In genomic region chr9:103363088-103363487, GRCm38 (mm10) we compare ENCODE assay signal across 10 mouse cellular contexts. TPM values are rescaled to one million over a fixed set of nuclear protein-coding genes. Genes with fewer than 3 reads are reported as not detected.
DNase-seq lines count a peak whose midpoint lies in the region; ATAC-seq and TF ChIP-seq lines count a peak whose summit lies in the region.
"Had no signal": no experiment of that assay in that cellular context is flagged by ENCODE, and none has a peak within 500 bp of the region (broad histone marks: within the 10 kb centered on the region; RNA-seq: fewer than 3 reads in every experiment).

No protein-coding gene starts in this region.

- peaks cover 67% of the 10 kb centered on the region for H3K79me3 ChIP-seq in C2C12 (ENCODE audit: low read depth)

- H3K9ac ChIP-seq in heart, adult 2 months (ENCODE audit: low read depth, low read length), result no peak overlapping the region
- no peak overlapping the region; the same call in 1 of the 2 replicates for H3K9ac ChIP-seq in forebrain, embryonic 16.5 days (replicated peaks; ENCODE audit: low read depth, low read length)
- H3K9ac ChIP-seq in liver, embryonic 13.5 days, result peak overlapping the region; percentile 96

- TF ChIP-seq EP300 in heart, adult 2 months (IDR thresholded peaks at IDR 0.05; ENCODE audit: insufficient read depth, low read depth, low read length), result no peak

- peak overlapping the region; percentile 76 for H3K4me2 ChIP-seq in forebrain, embryonic 16.5 days (ENCODE audit: low read length)
- peak overlapping the region; percentile 99 for H3K4me2 ChIP-seq in liver, embryonic 13.5 days

- TF ChIP-seq CTCF in heart, adult 2 months (IDR thresholded peaks at IDR 0.05), result no peak
- TF ChIP-seq CTCF in C2C12 (IDR thresholded peaks at IDR 0.05; ENCODE audit: control insufficient read depth, insufficient read depth, insufficient read length), result no peak

- no peaks in the 10 kb centered on the region for H3K9me3 ChIP-seq in forebrain, embryonic 16.5 days (ENCODE audit: control insufficient read depth, low read length)
- H3K9me3 ChIP-seq in liver, embryonic 13.5 days (replicated peaks), result no peaks in the 10 kb centered on the region

- H3K36me3 ChIP-seq in heart, adult 2 months (ENCODE audit: control insufficient read depth, insufficient read depth, low read length), result peaks cover 29% of the 10 kb centered on the region
- H3K36me3 ChIP-seq in C2C12 (ENCODE audit: control insufficient read depth, insufficient read depth), result peaks cover 59% of the 10 kb centered on the region
- H3K36me3 ChIP-seq in forebrain, embryonic 16.5 days (ENCODE audit: control insufficient read depth, insufficient read depth), result peaks cover 8% of the 10 kb centered on the region
- peaks cover 37% of the 10 kb centered on the region for H3K36me3 ChIP-seq in liver, embryonic 13.5 days

- H3ac ChIP-seq in C2C12 (ENCODE audit: control insufficient read depth, insufficient read length, low read depth), result peak overlapping the region; percentile 6

- DNase-seq in heart, adult 11 months, result peak; percentile 62
- DNase-seq in heart, adult 2 months, result no peak
- no peak for DNase-seq in liver, embryonic 13.5 days
- no peak for DNase-seq in right cerebral cortex, adult 2 months (ENCODE audit: low spot score in 2 of 2)
- DNase-seq in embryo, embryonic 9.5 days (ENCODE audit: extremely low spot score), result no peak
- no peak for DNase-seq in cerebellum, adult 9-10 months
- DNase-seq: adrenal gland, postnatal 25 days; lung, adult 18-20 months had no signal

- no peak for ATAC-seq in forebrain, embryonic 16.5 days
- no peak for ATAC-seq in liver, embryonic 13.5 days (ENCODE audit: low read depth)

- H3K4me3 ChIP-seq in heart, adult 2 months, result no peak overlapping the region
- H3K4me3 ChIP-seq in C2C12 (ENCODE audit: insufficient read depth, poor library complexity, severe bottlenecking), result peak overlapping the region; percentile 81
- peak overlapping the region; percentile 81 for H3K4me3 ChIP-seq in forebrain, embryonic 16.5 days (replicated peaks; ENCODE audit: low read length)
- H3K4me3 ChIP-seq in liver, embryonic 13.5 days (replicated peaks), result peak overlapping the region; percentile 90

- peaks cover 7% of the 10 kb centered on the region for H3K4me1 ChIP-seq in heart, adult 2 months (ENCODE audit: control insufficient read depth, insufficient read depth, low read length)
- H3K4me1 ChIP-seq in forebrain, embryonic 16.5 days (replicated peaks; ENCODE audit: control insufficient read depth, insufficient read depth, low read length), result peaks cover 22% of the 10 kb centered on the region
- H3K4me1 ChIP-seq in liver, embryonic 13.5 days (replicated peaks), result peaks cover 66% of the 10 kb centered on the region

- no peak overlapping the region for H3K27ac ChIP-seq in heart, adult 2 months
- no peak overlapping the region for H3K27ac ChIP-seq in forebrain, embryonic 16.5 days (ENCODE audit: low read length)
- no peak overlapping the region for H3K27ac ChIP-seq in liver, embryonic 13.5 days

- H3K27me3 ChIP-seq in heart, adult 2 months (ENCODE audit: control insufficient read depth, insufficient read depth, low read length), result no peaks in the 10 kb centered on the region
- no peaks in the 10 kb centered on the region for H3K27me3 ChIP-seq in C2C12 (ENCODE audit: control insufficient read depth, insufficient read depth, insufficient read length)
- no peaks in the 10 kb centered on the region for H3K27me3 ChIP-seq in forebrain, embryonic 16.5 days (replicated peaks; ENCODE audit: control insufficient read depth, insufficient read depth, low read length)
- no peaks in the 10 kb centered on the region for H3K27me3 ChIP-seq in liver, embryonic 13.5 days

- peaks cover 5% of the 10 kb centered on the region; the same call in 1 of the 2 replicates for H3K79me2 ChIP-seq in heart, adult 2 months (replicated peaks; ENCODE audit: control insufficient read depth, insufficient read depth, low read length)
- H3K79me2 ChIP-seq in C2C12 (ENCODE audit: control insufficient read depth, insufficient read depth), result peaks cover 73% of the 10 kb centered on the region

- 45% methylated on average over 6 of the region's 6 CpGs for WGBS in heart, adult 2 months
- WGBS in forebrain, embryonic 16.5 days, result 69% methylated on average over 6 of the region's 6 CpGs
- 40% methylated on average over 6 of the region's 6 CpGs for WGBS in liver, embryonic 13.5 days (ENCODE audit: insufficient replicate concordance)

- no peak for TF ChIP-seq POLR2A in heart, adult 2 months (IDR thresholded peaks at IDR 0.05; ENCODE audit: insufficient read depth, low read depth, low read length)

- intact Hi-C loops in heart, adult 2 months (cut with DNase I), result loop anchor here (5.0 kb wide), 1 partner anchor 156 kb away; no protein-coding TSS in a partner anchor

TF ChIP-seq in C2C12, 6 proteins besides CTCF, POLR2A, EP300 and RAD21:
- no peak for TF ChIP-seq CEBPB (IDR thresholded peaks at IDR 0.05; ENCODE audit: low read depth)
- TF ChIP-seq MAX (IDR thresholded peaks at IDR 0.05), result no peak
- TF ChIP-seq MYOG (IDR thresholded peaks at IDR 0.05; ENCODE audit: control insufficient read depth, extremely low read depth, insufficient read length), result no peak
- no peak for TF ChIP-seq MYOD1 (IDR thresholded peaks at IDR 0.05; ENCODE audit: control insufficient read depth, insufficient read length, low read depth)
- TF ChIP-seq FOSL1 (IDR thresholded peaks at IDR 0.05; ENCODE audit: insufficient read depth, low read length, poor library complexity, severe bottlenecking), result no peak
- TF ChIP-seq USF1 (IDR thresholded peaks at IDR 0.05; ENCODE audit: low read depth), result no peak

RNA-seq across cellular contexts. Expression of gene Cdv3, which starts 2.6 kb away (rescaled TPM):
- 100 to 1,000 TPM; 121 to 143 TPM for total RNA-seq in heart, adult 2 months (2021)
- polyA plus RNA-seq in heart, adult 2 months (2012; rRNA removed), result 26.5 and 51.2 TPM in 2 replicates
- 89.2 TPM for polyA plus RNA-seq in C2C12 (2012; fragmentation: generic; extraction: Trizol)
- 82.8 and 113 TPM in 2 replicates for polyA plus RNA-seq in forebrain, embryonic 16.5 days (2015; fragmentation: Nextera tagmentation; extraction: Ambion mirVana)
- polyA plus RNA-seq in liver, embryonic 13.5 days (2015; fragmentation: Nextera tagmentation; extraction: Ambion mirVana), result 60.4 and 75.0 TPM in 2 replicates

RNA-seq across cellular contexts. Expression of gene Topbp1, which starts 58.1 kb away (rescaled TPM):
- 10 to 100 TPM in 1 of 2 experiments, 1 to 10 TPM in 1; 7.6 to 12.2 TPM for total RNA-seq in heart, adult 2 months (2021)
- polyA plus RNA-seq in heart, adult 2 months (2012; rRNA removed), result 4.1 and 6.8 TPM in 2 replicates
- polyA plus RNA-seq in C2C12 (2012; fragmentation: generic; extraction: Trizol), result 32.2 TPM
- polyA plus RNA-seq in forebrain, embryonic 16.5 days (2015; fragmentation: Nextera tagmentation; extraction: Ambion mirVana), result 33.0 and 43.9 TPM in 2 replicates
- polyA plus RNA-seq in liver, embryonic 13.5 days (2015; fragmentation: Nextera tagmentation; extraction: Ambion mirVana), result 44.7 and 52.7 TPM in 2 replicates

RNA-seq across cellular contexts. Expression of gene 1300017J02Rik, which starts 58.2 kb away (rescaled TPM):
- under 1 TPM in 1 of 2 experiments, not detected in 1; 0.16 TPM for total RNA-seq in heart, adult 2 months (2021)
- 0.18 TPM in 1 of 2 replicates, not detected in the other for polyA plus RNA-seq in heart, adult 2 months (2012; rRNA removed)
- 0.30 TPM for polyA plus RNA-seq in C2C12 (2012; fragmentation: generic; extraction: Trizol)
- polyA plus RNA-seq in forebrain, embryonic 16.5 days (2015; fragmentation: Nextera tagmentation; extraction: Ambion mirVana), result 0.89 and 1.1 TPM in 2 replicates
- polyA plus RNA-seq in liver, embryonic 13.5 days (2015; fragmentation: Nextera tagmentation; extraction: Ambion mirVana), result 40.7 and 41.2 TPM in 2 replicates

Comparison
In these comparisons a context has a peak if more than half of its experiments do, and no peak if none do; other contexts are left out.
1. RNA of gene 1300017J02Rik, which starts 58.2 kb away (polyA plus RNA-seq): 40.7 to 41.2 TPM in liver, embryonic 13.5 days; 0.89 to 1.1 TPM in forebrain, embryonic 16.5 days, 0.30 TPM in C2C12 (single experiment) and 0.18 TPM in heart, adult 2 months; every median in the first group is over 10 times any median in the second.